Mouse (Mus musculus) E14TG2a.4 (cell line): Measurements from ENCODE around the gene Gm28047.

Experiments
- H3K27me3 ChIP-seq: 2 replicates; pipeline ENCODE4 v1.6.1; 2014; ENCODE audit warnings: low read length, control low read depth; ENCODE audit not compliant: insufficient read depth
- H3K36me3 ChIP-seq: 2 replicates; pipeline ENCODE4 v1.6.1; 2014; ENCODE audit warnings: low read length, control low read depth; ENCODE audit not compliant: insufficient read depth
- H3K4me1 ChIP-seq: replicated peaks from 2 replicates; pipeline ENCODE4 v1.6.1; 2014; ENCODE audit warnings: low read depth, low read length, control low read depth
- H3K4me3 ChIP-seq: replicated peaks from 2 replicates; pipeline ENCODE4 v1.5.1; 2014; ENCODE audit warnings: mild to moderate bottlenecking, low read length
- H3K9me3 ChIP-seq: 2 replicates; pipeline ENCODE4 v1.6.1; 2014; ENCODE audit warnings: low read length, control low read depth
- CTCF ChIP-seq: conservative IDR thresholded peaks from 2 replicates; pipeline ENCODE4 v1.5.1; 2014; ENCODE audit warnings: low read length
- NANOG ChIP-seq: IDR thresholded peaks from 2 replicates; pipeline ENCODE4 v1.6.1; 2014; ENCODE audit warnings: borderline replicate concordance, low read length, mixed read lengths
- POU5F1 ChIP-seq: IDR thresholded peaks from 2 replicates; pipeline ENCODE4 v1.6.1; 2014; ENCODE audit warnings: low read length, borderline replicate concordance

The Gm28047 gene

GRCm38 (mm10) chr15:102503924-102504782 is 120.7 kb downstream of the Gm28047 start:
- no peaks in the 10 kb centered on the region for H3K27me3 ChIP-seq
- H3K36me3 ChIP-seq: peaks cover 97% of the 10 kb centered on the region
- TF ChIP-seq CTCF: no peak
- no peak for TF ChIP-seq NANOG
- TF ChIP-seq POU5F1: no peak
- H3K9me3 ChIP-seq: no peaks in the 10 kb centered on the region
- H3K4me1 ChIP-seq: peaks cover 85% of the 10 kb centered on the region
- H3K4me3 ChIP-seq: no peak overlapping the region

- H3K4me3 ChIP-seq: no peak within 1 kb of the TSS
- no peaks in the 10 kb centered on the region for H3K9me3 ChIP-seq
- peaks cover 97% of the 10 kb centered on the region for H3K36me3 ChIP-seq
- H3K4me1 ChIP-seq: peaks cover 81% of the 10 kb centered on the region
- no peaks in the 10 kb centered on the region for H3K27me3 ChIP-seq
- TF ChIP-seq NANOG: no peak
Measured at GRCm38 (mm10) chr15:102503447-102503846, 121.4 kb downstream of the Gm28047 start, which contains the start of gene Gm10337. TSS of gene Gm10337 (plus strand) at chr15:102503722.

DNA sequence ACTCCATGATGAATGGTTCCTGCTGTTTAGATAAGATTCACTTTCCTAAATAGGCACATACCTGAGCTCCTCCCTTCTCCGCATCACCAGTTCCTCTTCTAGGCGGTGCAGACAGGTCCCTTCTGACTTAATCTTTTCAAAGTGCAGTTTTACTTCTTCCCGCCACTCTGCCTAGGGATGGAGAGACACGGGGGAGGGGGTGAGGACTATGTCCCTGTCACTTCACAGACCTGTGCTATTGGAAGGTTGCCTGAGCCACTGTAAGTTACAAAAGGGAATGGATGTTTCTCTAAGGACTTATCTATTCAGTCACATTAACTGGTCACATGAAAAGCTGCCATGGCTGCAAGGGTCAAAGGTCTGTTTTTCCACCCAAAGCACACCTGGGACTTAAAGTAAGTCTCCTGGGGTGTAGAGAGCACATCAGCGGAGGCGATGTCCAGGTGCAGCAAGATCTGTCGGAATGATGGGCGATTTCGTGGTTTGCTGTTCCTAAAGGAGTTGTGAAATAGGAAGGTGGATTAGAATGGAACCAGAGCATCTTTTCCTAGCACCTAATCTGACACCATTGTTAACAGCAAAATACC is 122.5 kb downstream of the Gm28047 start:
- Histone ChIP-seq H3K27me3 (no peaks in the 10 kb centered on the region), H3K36me3 (peaks cover 98% of the 10 kb centered on the region), H3K4me1 (peaks cover 77% of the 10 kb centered on the region), H3K4me3 (no peak overlapping the region), H3K9me3 (no peaks in the 10 kb centered on the region)
- no peak for TF ChIP-seq CTCF
- no peak for TF ChIP-seq NANOG

DNA sequence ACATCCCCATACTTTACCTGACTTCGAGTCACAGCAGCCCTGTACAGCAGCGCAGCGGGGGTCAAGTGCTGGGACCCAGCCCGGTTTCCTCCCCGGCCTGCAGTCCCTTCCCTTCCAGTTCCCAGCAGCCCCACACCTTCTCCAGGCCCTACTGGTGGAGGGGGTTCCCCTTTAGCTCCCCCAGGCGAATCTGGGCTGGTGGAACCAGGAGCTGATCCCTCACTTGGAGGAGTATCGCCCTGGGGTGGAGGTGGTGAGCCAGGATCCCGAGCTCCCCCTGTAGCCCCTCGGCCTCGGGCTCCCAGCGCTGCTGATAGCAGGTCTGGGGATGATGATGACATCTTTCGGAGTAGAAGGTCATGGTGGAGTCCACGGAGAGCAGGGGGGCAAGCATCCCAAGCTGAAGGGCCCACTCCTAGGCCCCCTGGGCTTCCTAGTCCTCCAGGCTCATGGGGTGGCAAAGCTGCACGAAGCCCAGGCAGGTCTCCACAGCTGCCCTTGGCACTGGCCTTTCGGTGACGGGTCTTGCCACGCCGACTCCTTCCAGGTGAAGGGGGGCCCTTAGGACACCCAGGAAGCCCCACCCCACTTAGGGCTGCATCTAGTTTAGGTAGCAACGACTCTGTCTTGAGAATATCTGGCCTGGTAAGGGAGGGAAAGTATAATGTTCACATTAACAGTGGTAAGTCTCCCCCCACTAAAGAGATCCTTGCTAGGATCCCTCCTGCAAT is 123.6 kb downstream of the Gm28047 start:
- H3K9me3 ChIP-seq: no peaks in the 10 kb centered on the region
- no peaks in the 10 kb centered on the region for H3K27me3 ChIP-seq
- H3K4me3 ChIP-seq: no peak overlapping the region
- H3K36me3 ChIP-seq: peaks cover 100% of the 10 kb centered on the region
- peaks cover 70% of the 10 kb centered on the region for H3K4me1 ChIP-seq
- no peak for TF ChIP-seq NANOG
- TF ChIP-seq CTCF: no peak
- TF ChIP-seq POU5F1: no peak

DNA sequence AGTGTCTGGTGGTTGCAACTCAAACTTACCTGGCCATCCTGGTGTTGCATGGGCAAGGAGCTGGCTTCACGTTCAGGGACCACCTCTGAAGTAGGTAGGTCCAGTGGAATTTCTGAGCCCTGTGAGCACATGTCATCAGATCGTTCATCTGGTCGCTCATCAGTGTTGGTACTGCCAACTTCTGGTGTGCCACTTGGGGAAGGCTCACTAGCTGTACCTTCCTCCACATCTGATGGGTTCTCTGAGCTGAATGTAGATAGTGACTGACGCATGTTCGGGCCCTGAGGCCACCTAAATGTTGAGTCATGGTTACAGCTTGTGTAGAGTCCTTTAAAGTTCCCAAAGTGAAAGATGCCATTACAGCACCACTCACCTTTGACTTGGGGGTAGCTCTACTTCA is 124.4 kb downstream of the Gm28047 start:
- H3K4me3 ChIP-seq: no peak overlapping the region
- TF ChIP-seq CTCF (no peak), POU5F1 (no peak), NANOG (no peak)
- H3K4me1 ChIP-seq: peaks cover 63% of the 10 kb centered on the region
- H3K27me3 ChIP-seq: no peaks in the 10 kb centered on the region
- H3K9me3 ChIP-seq: no peaks in the 10 kb centered on the region
- H3K36me3 ChIP-seq: peaks cover 100% of the 10 kb centered on the region

DNA sequence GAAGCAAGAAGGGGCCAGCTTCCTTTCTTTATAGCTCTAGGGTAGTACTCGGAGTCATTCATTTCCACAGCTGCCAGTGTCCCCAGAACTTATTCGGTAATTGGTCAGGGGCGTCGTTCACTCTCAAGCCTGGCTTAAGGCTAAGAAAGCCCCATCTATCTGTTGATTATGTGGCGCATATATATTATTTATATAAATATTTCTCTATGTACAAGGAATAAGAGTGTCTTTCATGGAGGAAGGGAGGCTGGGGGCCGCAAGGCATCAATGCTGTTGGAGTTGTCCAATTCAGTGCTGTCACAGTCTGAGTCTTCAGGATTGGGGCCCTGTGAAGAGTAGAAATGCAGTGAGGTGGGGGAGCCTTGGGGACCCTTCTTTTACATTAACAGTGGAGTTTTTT is 125.0 kb downstream of the Gm28047 start:
- Histone ChIP-seq H3K27me3 (no peaks in the 10 kb centered on the region), H3K36me3 (peaks cover 100% of the 10 kb centered on the region), H3K9me3 (no peaks in the 10 kb centered on the region), H3K4me1 (peaks cover 57% of the 10 kb centered on the region), H3K4me3 (no peak overlapping the region)
- no peak for TF ChIP-seq CTCF
- TF ChIP-seq NANOG: no peak
- no peak for TF ChIP-seq POU5F1

- TF ChIP-seq POU5F1: no peak
- no peak for TF ChIP-seq CTCF
- no peak for TF ChIP-seq NANOG
- Histone ChIP-seq H3K4me1 (peaks cover 57% of the 10 kb centered on the region), H3K36me3 (peaks cover 100% of the 10 kb centered on the region), H3K4me3 (no peak overlapping the region), H3K9me3 (no peaks in the 10 kb centered on the region), H3K27me3 (no peaks in the 10 kb centered on the region)
Measured at GRCm38 (mm10) chr15:102499370-102499769, 125.5 kb downstream of the Gm28047 start.

DNA sequence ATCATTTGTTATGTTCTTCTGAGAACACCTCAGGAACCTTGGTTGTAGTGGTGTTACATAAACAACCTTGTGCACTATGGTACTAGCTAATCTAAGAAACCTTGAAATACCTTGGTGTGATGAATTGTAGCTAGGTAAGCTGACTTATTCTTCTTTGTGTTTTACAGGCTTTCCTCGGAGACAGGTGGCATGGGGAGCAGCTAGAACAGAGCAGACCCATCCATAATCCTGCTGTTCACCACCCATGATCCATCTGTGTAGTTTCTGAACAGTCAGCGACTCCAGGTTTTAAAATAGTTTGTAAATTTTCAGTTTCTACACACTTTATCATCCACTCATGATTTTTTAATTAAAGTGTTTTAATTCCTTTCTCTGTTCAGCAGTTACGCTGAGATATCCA is 126.5 kb downstream of the Gm28047 start:
- Histone ChIP-seq H3K9me3 (no peaks in the 10 kb centered on the region), H3K4me3 (no peak overlapping the region), H3K27me3 (no peaks in the 10 kb centered on the region), H3K36me3 (peaks cover 100% of the 10 kb centered on the region), H3K4me1 (peaks cover 56% of the 10 kb centered on the region)
- TF ChIP-seq CTCF: no peak
- TF ChIP-seq NANOG: no peak
- no peak for TF ChIP-seq POU5F1
